Mouse (Mus musculus) gastrocnemius, postnatal 14 days (tissue): ENCODE results near the gene Plpp3. TPM values are rescaled to one million over a fixed set of nuclear protein-coding genes. Genes with fewer than 3 reads are reported as not detected.
A peak's percentile ranks its signal among the peaks of the same experiment; 100 is the strongest.

Source experiments
- DNase-seq: peaks from one replicate; pipeline ENCODE4 v3.0.0; 2021; ENCODE audit warnings: mixed read lengths
- intact Hi-C: fragments of 180-260 bp; cut with DNase I; formaldehyde crosslinking; loops from one replicate; pipeline ENCODE4 v1.15.1; 2025; ENCODE audit warnings: low total_unique reads
- total RNA-seq, 2 experiments: library from RNA; stranded (reverse); gene quantifications; 2 replicates each; pipeline ENCODE4 v1.2.3; 2021

Plpp3 gene
- total RNA-seq, 2 experiments from 2014 or later, result 62.1 to 63.0 TPM

DNA sequence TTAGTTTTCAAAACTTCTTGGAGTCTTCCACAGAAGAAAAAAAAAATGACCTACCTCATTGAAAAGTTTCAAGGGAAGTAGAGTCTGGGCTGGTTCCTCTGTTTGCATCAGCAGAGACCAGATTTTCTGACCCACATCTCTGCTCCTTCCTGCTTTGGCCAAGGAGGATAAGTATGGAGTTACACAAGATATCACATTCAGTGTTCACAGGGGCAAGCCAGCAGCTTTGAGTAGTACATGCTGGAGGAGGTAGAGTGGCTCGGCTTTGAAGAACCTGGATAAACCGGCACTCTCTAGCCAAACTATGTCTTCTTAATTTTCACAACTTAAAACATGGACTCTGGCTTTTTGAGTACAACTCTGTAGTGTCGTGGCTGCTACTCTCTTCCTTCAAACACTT, 3.9 kb upstream of the Plpp3 start:
- intact Hi-C loops, result loop anchor here (10.0 kb wide), 1 partner anchor 762 kb away; no protein-coding TSS in a partner anchor
- no peak for DNase-seq

DNA sequence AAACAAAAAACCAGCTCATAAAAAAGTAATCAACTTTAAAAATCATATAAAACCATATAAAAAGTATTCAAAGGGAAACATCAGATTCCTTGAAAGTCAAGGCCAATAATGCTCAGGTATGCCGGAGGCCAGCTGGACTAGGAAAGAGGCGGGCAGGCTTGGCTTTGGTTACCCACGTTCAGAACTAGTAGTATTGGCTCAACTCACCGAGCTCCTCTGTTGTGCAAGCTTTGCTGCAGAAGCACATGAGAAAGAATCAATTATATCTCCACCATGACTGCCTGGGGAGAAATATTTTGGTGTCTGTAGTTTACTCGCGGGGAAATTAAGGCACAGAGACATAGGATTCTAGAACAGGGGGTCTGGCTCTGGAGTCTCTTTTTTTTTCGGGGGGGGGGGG, 866 bp upstream of the Plpp3 start:
- no peak for DNase-seq
- intact Hi-C loops, result loop anchor here (5.0 to 10.0 kb wide), 2 partner anchors 71 to 759 kb away; no protein-coding TSS in a partner anchor

DNA sequence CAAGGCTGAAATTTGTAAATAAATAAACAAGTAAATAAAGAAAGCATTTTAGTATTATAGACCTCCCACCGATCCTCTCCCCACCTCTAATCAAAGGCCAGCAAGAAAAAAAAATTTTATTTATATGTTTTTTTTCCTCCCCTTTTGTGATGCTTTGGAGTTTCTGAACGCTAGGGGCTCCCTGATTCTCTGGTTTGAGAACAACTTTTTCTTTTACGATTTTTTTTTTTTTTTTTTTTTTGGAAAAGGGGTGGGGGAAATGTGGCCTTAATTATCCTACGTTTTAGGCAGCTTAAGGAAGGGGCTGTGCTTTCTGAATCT, 232 bp upstream of the Plpp3 start:
- no peak for DNase-seq
- intact Hi-C loops, result loop anchor here (5.0 to 10.0 kb wide), 2 partner anchors 70 to 758 kb away; no protein-coding TSS in a partner anchor

DNA sequence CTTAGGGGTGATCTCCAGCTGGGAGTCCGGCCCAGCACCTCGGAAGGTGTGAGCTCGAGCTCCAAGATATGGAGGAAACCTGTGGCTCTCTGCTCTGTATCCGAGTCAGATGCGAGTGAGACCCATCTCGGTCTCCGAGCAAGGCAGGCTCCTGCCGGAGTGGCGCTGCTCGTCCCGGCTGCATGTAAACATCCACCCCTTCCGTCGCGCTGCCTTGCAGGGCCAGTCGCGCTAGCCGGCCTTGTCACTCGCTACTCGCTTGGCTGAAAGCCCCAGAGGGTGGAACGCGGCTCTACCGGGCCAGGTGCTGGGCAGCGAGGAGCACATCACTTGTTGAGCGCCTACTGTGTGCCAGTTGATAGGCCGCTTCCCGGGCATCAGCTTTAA, 1.0 kb downstream of the Plpp3 start:
- DNase-seq, result peak; percentile 85
- intact Hi-C loops, result loop anchor here (5.0 to 10.0 kb wide), 2 partner anchors 69 to 757 kb away; no protein-coding TSS in a partner anchor

DNA sequence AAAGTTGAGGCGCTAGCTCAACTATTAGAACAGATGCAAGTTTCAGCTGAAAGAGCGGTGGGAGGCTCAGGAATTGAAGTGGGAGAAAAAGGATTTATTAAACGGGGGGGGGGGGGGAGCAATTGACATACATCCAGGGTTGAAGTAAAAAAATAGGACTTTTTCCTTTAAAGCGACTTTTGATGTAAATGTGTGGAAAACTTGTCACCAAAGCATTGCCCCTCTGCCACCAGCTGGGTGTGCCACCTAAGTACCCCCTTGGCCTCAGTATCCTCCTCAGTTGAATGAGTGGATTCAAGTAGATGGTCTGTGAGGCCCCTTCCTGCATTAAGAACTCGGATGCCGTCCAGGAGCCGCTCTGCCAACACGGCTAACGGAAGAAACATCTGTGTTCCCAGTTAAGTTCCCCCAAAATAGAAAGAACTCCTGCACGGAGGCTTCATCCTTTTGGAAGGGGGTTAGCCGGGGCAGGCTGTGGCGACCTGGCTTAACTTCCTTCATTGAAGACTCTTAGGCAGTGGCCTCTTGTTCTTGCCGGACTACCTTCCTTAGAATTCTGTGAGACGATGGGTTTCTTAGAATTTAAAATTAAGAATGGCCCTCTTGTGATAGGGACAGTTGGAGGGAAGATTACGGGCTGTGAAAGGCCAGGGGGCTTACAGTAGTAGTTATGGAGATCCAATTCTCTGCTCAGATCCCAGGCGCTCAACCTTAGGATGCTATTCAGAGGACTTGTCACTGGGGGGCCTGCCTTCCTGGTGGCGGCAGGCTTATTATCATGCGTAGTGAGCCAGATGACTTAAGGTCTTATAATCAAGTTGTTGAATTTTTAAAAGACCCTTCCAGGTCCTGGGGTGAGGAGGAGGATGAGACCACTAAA, 1.7 kb downstream of the Plpp3 start:
- intact Hi-C loops, result loop anchor here (5.0 to 10.0 kb wide), 2 partner anchors 68 to 756 kb away; no protein-coding TSS in a partner anchor
- peak; percentile 47 for DNase-seq

DNA sequence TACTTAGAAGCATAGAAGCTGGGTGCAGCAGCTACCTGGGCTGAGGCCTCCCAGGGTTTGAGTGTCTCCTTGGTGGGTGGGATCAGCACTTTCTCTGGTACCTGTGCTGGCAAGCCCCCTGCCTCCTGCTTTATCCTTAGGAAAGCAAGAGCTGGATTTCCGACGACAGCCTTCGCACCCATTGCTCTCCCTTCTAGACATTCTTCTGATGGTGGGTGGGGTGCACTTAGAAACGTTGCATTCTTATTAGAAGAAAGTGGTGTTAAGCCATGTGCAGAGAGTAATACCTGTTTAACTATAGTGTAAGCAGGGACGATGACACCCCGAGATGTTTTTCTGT, 2.4 kb downstream of the Plpp3 start:
- no peak for DNase-seq
- intact Hi-C loops, result loop anchor here (5.0 to 10.0 kb wide), 2 partner anchors 68 to 755 kb away; no protein-coding TSS in a partner anchor

DNA sequence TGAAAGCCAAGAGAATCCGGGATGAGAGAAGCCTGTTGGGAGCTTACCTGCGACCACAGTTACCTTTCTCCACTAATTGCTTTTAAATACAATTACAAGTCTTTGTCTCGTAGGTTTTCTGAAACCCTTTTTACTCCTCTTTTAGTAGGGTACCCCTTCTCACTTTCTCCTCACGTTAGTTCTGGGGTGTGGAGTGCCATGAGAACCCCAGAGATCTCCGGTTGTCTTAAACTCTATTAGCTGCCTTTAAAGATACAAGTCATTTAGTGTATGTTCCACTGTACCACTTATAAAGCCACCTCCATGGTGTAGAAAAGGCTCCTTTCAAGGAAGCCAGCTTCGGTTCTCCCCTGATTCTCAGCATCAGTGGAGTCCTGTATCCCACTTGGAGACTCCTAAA, 3.3 kb downstream of the Plpp3 start:
- intact Hi-C loops, result loop anchor here (10.0 kb wide), 1 partner anchor 154 kb away; no protein-coding TSS in a partner anchor

DNA sequence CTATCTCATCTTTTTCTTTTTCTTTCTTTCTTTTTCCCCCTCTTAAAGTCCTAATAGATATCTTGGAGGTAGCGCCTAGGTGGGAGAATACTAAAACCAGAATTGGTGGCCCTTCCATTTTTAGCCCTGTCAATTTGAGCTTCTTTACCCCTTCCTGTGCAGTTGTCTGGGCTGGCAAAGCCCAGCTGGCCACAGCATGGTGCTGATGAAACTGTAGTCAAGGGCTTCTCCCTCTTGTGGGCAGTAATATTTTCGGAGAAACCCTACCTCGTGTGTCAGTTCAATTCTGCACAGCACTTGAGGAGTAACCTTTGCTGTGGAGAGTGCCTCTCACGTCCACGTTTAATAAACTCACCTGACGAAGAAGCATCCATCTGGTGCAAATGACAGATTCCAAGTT, 4.9 kb downstream of the Plpp3 start:
- no peak for DNase-seq
- intact Hi-C loops, result loop anchor here (10.0 kb wide), 1 partner anchor 153 kb away; no protein-coding TSS in a partner anchor

More for the DNA sequence above, 3.3 kb downstream of the Plpp3 start:
- DNase-seq, result no peak

DNA sequence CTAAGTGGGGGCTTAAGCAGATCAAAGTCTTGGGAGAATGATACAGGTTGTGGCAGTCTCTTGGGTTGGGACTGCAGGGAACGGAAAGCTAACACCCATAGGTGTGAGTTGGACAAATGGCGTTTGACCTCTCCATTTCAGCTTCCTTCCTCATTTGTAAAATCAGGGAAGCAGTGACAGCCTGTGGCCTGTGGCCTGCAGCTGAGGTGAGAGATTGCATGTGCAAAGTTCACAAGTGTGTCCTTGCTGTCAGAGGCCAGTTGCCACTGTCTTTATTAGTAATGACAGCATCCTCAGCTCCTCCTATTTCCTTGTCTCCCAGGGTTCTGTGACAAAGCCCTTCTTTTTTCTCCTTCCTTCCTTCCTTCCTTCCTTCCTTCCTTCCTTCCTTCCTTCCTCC, 5.5 kb downstream of the Plpp3 start:
- DNase-seq, result no peak
- intact Hi-C loops, result loop anchor here (10.0 kb wide), 1 partner anchor 152 kb away; no protein-coding TSS in a partner anchor

DNA sequence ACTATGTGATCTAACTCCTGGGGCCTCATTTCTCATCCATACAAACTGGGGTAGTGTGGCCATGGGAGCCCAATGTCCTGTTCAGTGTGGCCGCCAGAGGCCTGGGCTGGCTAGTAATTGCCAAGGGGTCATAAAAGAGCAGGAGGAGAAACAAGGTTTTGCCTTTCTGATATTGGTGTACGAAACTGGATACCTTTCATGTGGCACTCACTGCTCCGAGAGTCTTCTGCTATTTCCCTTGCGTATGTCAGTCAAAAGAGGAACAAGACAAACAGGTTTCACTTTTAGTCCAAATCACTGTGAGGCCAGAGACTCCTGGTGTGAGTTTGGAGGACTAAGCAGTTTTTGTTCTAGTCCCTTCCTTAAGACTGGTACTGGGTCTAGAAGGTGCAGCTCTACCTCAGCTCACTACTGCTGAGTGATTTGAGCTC, 6.8 kb downstream of the Plpp3 start:
- no peak for DNase-seq
- intact Hi-C loops, result loop anchor here (10.0 kb wide), 1 partner anchor 151 kb away; no protein-coding TSS in a partner anchor

DNA sequence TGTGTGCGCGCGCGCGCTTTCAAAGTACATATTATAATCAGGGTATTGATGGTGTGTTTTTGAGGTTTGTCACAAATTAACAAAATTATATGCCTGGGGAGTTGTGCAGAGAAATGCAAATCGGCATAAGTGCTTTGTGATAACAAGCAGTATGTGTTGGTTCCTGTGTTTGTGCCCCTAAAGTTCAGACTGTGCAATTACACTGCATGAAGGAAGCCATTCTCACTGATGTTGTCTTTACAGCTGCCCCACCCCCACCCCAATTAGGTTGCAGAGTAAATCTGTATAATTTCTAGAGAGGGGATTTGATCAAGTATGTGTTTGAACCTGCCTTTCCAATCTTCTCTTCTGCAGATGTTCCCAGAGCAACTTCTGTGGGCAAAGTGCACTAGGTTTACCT, 7.8 kb downstream of the Plpp3 start:
- intact Hi-C loops, result loop anchor here (5.0 to 10.0 kb wide), 2 partner anchors 37 to 150 kb away; no protein-coding TSS in a partner anchor
- no peak for DNase-seq

DNA sequence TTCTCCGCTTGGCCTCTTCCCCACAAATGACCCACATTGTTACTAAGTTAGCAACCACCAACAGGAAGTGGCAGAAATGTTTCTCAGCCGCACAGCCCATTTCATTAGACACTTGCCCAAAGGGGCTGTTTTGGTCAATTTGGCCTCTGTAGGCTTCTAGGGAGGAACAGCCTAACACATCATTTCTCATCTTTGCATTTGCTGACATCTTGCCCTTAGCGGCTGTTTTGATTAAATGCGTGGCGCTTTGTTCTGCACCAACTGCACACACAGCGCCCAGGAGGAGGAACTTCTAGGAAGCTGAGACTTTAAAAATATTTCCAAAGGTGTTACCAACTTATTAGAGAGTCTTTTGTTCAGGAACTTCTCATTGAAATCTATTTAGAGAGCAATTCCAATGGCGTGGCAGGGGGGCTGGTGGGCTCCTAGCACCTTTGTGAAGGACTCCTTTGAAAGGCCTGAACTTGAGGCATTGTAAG, 12.0 kb downstream of the Plpp3 start:
- intact Hi-C loops, result loop anchor here (5.0 to 10.0 kb wide), 2 partner anchors 33 to 146 kb away; no protein-coding TSS in a partner anchor
- DNase-seq, result no peak

DNA sequence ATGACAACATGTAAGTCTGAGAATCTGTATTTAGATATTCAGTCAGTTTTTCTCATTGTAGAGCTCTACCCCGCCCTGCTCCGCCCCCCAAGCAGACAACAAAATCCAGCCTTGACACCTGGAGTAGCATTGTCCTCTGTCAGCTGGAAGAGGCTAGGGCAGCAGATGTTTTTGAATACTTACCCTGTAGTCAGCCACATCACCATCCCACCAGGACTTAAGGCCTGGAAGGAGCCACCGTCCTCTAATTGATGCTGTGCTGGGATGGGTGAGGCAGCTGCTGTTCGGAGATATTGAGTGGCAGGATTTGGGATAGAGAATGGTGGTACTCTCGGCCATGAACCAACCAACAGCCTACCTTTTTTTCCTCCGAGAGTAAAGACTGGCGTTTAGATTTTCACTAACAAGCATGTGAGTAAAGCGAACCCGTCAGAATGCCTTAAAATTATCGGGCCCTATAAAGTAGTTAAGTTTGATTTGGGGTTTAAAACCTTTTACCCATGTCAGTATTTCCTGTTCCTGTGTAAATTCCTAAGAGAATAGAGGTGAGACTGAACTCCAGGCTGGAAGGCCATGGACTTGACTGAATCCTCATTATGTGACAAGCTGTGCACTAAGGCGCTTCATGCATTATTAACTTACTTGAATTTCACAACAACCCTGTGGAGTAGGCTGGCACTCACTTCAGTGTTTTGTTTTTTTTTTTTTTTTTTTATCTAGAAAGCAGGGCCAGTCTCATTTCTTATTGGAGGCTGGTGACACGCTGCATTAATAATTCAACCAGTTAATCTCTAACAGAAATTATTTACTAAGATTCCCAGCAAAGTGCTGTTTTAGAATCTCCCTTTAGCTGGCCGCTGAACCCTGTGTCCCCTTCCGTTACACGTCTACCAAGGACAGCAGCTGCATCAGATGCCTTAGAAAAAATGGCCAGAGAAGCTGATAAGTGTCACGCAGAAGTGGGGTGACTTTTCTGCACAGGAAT, 13.0 kb downstream of the Plpp3 start:
- intact Hi-C loops, result loop anchor here (5.0 to 10.0 kb wide), 2 partner anchors 32 to 145 kb away; no protein-coding TSS in a partner anchor
- no peak for DNase-seq

DNA sequence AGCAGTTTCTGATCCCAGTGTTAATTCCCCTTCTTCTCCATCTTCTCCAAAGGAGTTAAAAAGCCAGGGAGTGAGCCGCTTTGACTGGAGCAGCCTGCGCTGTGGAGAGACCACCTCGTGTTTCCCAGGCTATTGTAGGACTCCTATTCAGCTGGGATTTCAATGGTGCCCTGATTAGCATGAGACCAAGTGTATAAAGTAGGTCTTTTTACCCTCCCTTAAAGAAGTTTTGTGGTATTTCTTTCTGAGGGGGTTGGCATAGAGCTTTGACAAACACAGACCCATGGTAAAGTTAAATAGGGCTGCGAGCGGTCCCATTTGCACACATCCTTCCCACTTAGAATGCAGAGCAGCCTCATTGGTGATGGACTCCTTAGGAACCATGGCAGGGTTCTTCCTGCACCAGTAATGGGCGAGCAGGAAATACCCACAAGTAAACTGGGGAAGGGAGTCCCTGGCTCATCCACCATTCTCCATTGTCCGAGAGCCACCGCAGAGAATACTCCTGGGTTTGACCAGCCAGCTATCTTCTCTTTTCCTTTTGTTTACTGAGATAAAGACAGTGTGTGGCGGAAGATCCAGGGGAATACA, 13.8 kb downstream of the Plpp3 start:
- intact Hi-C loops, result no loop called here
- DNase-seq, result no peak

DNA sequence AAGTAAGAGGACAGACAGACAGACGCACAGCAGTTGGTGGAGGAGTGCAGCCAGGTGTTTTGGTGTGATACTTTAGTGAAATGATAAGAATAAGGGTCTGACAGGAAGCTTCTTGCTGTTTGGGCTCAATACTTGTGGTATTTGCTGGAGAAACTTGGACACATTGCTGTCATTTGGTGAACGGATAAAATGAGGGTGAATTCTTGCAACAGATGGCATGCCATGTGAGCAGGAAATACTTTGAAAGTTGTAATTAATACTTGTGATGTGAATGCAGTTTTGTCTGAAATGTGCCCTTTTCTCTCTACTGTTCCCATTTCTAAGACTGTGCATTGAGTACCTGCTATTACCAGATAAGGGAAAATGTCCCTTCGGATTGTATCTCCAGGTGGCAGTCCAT, 14.3 kb downstream of the Plpp3 start:
- no peak for DNase-seq
- intact Hi-C loops, result no loop called here

DNA sequence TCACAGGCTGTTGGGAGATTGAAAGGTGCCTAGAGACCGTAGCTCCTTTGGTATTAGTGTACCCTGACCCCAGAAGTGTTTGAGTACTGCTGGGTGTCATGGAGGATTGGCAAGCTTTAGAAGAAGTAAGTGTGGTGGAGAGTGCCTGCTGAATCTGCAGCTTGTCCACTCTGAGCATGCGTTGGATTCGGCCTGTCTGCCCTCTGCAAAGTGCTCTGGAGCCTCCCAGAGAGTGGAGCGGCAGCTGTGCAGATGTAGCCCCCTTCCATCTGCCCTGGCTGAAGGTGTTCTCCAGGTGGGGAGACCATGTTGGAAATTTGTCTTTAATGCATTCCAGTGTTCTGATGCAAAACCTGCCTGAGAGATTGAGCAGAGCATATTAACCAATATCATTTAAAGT, 17.6 kb downstream of the Plpp3 start:
- intact Hi-C loops, result no loop called here
- DNase-seq, result no peak

DNA sequence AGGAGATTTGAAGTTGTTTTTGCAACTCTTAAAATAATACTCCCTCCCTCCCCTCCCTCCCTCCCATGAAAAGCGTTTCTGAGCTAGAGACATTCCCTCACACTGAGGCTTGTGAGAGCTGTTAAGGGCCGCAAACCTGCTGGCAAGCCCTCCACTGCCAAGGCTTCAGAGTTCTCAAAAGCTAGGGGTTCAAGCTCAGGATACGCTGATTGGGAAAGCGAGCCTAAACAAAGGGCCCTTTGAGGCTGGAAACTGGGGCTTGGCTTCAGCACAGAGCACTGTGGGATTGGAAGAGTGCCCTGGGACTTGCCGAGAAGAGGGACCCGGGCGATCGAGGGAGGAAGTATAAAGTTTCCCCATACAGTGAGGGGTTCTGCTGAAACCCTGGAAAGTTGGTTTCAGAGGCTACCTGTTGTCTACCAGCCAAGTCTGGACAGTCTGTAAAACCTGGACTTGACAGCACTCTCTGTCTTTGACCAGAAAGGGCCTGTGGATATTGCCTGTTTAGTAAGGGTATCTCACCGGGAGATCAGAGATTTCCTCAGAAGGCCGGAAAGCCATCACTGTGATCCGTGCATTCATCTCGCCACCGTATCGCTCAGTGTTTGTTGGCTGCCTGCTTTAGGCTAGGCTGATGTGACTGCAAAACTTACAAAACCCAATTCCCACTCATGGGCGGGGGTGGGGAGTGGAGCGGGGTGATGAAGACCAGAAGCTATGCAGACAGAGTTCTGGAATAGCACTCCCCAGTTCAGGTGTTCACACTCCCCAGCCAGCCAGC, 18.3 kb downstream of the Plpp3 start:
- intact Hi-C loops, result no loop called here
- DNase-seq, result peak; percentile 21

DNA sequence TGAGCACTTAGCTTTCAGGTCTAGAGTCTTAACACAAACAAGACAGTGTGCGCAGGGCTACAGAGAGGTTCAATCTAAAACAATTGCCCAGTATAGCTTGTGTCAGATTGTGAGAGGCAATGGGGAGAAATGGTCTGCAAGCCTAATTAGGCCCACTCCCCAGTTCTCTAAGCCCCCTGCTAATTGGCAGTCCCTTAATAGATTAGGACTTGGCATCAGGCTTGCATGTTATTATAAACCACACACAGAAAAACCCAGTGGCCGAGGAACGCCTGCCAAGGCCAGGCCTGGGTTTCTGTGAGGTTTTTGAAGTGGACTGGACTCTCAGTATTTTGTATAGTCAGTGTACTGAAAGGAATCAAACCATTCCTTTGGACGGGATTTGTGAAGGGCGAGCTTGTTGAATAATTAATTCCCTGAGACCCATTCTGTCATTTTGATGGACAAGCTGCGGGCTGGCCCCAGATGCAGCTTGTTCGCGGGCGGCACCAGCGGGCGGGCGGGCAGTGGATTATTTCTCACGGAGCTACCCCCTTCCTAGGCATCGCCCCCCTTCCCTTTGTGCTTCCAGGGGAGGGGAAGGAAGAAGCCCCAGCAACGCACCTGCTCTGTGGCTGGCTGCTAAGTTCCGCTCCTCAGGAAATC, 24.0 kb downstream of the Plpp3 start:
- intact Hi-C loops, result no loop called here
- DNase-seq, result no peak
